Mouse (Mus musculus): Measurements from ENCODE around the gene Olfr1158. TPM values are rescaled to one million over a fixed set of nuclear protein-coding genes. Genes with fewer than 3 reads are reported as not detected.
"Not testable (repeated sequence)": the region's sequence is repeated elsewhere in the genome, so short reads cannot be mapped to it uniquely, and the experiment has no call there.

Olfr1158 gene
- not detected in 2 replicates for total RNA-seq (2014; rRNA removed)
- polyA plus RNA-seq (2015; fragmentation: Nextera tagmentation; extraction: Ambion mirVana) = not detected in 2 replicates

DNA sequence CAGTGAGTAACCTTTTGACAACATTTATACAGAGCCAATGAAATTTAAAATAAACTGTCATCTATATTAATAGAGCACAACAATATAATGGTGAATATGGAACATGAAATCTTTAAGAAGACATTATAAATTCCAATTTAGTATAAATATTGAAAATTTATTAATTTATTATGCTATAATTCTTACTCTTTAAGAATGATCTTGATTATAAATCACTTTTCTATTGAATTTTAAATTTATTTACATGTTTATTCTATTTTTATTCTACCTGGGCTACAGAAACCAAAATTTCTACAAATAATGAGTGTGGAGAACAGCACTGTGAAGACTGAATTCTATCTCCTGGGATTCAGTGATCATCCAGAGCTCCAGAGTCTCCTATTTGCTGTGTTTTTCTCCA lies at the start of gene Olfr1158:
Olfr1158 (plus strand) TSS at position 301 of the 400 bp plus-strand sequence.
- ATAC-seq (ENCODE audit: low FRiP score) (no peak), DNase-seq (ENCODE audit: low spot score) (no peak)
- no peaks in the 10 kb centered on the region for H3K9me3 ChIP-seq (ENCODE audit: low read length)
- no peak for TF ChIP-seq CTCF (IDR thresholded peaks at IDR 0.05)
- H3K27me3 ChIP-seq (ENCODE audit: insufficient read depth, low read length) = no peaks in the 10 kb centered on the region
- H3K36me3 ChIP-seq (ENCODE audit: insufficient read depth, low read length) = no peaks in the 10 kb centered on the region
- H3K4me1 ChIP-seq (ENCODE audit: insufficient read depth, low read length) = no peaks in the 10 kb centered on the region
- no peak within 1 kb of the TSS for H3K27ac ChIP-seq (ENCODE audit: low read depth, low read length)
- no peak within 1 kb of the TSS for H3K4me2 ChIP-seq (ENCODE audit: low read depth, low read length, poor library complexity, severe bottlenecking)
- H3K9ac ChIP-seq (replicated peaks; ENCODE audit: low read length, poor library complexity, severe bottlenecking) = no peak within 1 kb of the TSS
- H3K4me3 ChIP-seq (ENCODE audit: low read depth, low read length) = no peak within 1 kb of the TSS

- DNase-seq (ENCODE audit: low spot score) = no peak
- WGBS = 84% methylated on average over 1 of the region's 1 CpGs
- ATAC-seq (ENCODE audit: low FRiP score) = no peak
- Histone ChIP-seq H3K9ac (replicated peaks; ENCODE audit: low read length, poor library complexity, severe bottlenecking) (no peak within 1 kb of the TSS), H3K27me3 (ENCODE audit: insufficient read depth, low read length) (no peaks in the 10 kb centered on the region), H3K36me3 (ENCODE audit: insufficient read depth, low read length) (no peaks in the 10 kb centered on the region), H3K4me2 (ENCODE audit: low read depth, low read length, poor library complexity, severe bottlenecking) (no peak within 1 kb of the TSS), H3K4me1 (ENCODE audit: insufficient read depth, low read length) (no peaks in the 10 kb centered on the region), H3K9me3 (ENCODE audit: low read length) (no peaks in the 10 kb centered on the region), H3K4me3 (ENCODE audit: low read depth, low read length) (no peak within 1 kb of the TSS), H3K27ac (ENCODE audit: low read depth, low read length) (no peak within 1 kb of the TSS)
- TF ChIP-seq CTCF (IDR thresholded peaks at IDR 0.05) = no peak
Observed at GRCm38 (mm10) chr2:87945037-87945436, 44.9 kb upstream of the Olfr1158 start, which contains the start of gene Olfr1155. Gene Olfr1155 (minus strand): TSS chr2:87945137.

DNA sequence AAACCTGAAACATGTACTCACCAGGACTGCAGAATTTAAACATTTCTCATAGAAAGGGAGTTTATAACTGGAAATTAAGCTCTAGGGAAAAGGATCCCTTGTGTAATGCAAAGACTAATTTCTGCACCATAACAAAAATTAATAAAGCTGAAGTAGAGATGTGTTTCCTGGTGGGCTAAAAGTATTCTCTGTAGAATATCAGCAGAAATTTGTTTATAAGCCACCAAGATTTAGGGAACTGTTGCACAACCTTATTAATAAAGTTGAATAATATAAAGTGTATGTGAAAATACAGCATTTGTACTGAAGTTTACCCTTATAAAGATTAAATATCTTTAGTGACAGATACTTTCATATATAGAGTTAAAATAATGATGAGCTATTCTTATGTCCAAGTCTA lies 36.9 kb upstream of the Olfr1158 start, which contains the start of gene Olfr1156:
Olfr1156 (minus strand) TSS at position 101 of the 400 bp plus-strand sequence.
- H3K4me1 ChIP-seq (ENCODE audit: insufficient read depth, low read length) = no peaks in the 10 kb centered on the region
- H3K9ac ChIP-seq (replicated peaks; ENCODE audit: low read length, poor library complexity, severe bottlenecking) = no peak within 1 kb of the TSS
- no peaks in the 10 kb centered on the region for H3K36me3 ChIP-seq (ENCODE audit: insufficient read depth, low read length)
- no peaks in the 10 kb centered on the region for H3K27me3 ChIP-seq (ENCODE audit: insufficient read depth, low read length)
- H3K9me3 ChIP-seq (ENCODE audit: low read length) = no peaks in the 10 kb centered on the region
- ATAC-seq (ENCODE audit: low FRiP score) (no peak), DNase-seq (ENCODE audit: low spot score) (no peak)
- TF ChIP-seq CTCF (IDR thresholded peaks at IDR 0.05) = no peak
- H3K27ac ChIP-seq (ENCODE audit: low read depth, low read length) = no peak within 1 kb of the TSS
- no peak within 1 kb of the TSS for H3K4me2 ChIP-seq (ENCODE audit: low read depth, low read length, poor library complexity, severe bottlenecking)
- H3K4me3 ChIP-seq (ENCODE audit: low read depth, low read length) = no peak within 1 kb of the TSS

DNA sequence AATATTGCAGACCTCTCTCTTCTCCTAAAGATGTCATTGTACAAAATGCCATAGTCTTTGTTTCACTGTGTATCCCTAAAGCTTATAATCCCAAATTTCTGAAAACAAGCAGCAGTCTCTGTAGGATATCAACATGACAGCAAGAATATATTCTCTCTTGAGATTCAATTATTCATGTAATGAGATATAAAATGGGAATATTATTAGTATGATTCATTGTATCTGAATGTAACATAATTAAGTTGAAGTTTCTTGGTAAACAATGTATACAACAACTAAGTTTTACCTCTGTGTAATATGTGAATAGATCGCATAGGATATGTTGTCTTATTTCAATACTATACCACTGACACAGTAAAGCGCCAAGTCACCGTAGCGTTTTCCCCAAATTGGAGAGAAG lies 21.7 kb upstream of the Olfr1158 start, which contains the start of gene Olfr1157:
Olfr1157 (minus strand) TSS at position 101 of the 400 bp plus-strand sequence.
- ATAC-seq (ENCODE audit: low FRiP score) (no peak), DNase-seq (ENCODE audit: low spot score) (no peak)
- no peak within 1 kb of the TSS for H3K27ac ChIP-seq (ENCODE audit: low read depth, low read length)
- WGBS = 99% methylated on average over 4 of the region's 4 CpGs
- no peak within 1 kb of the TSS for H3K4me3 ChIP-seq (ENCODE audit: low read depth, low read length)
- H3K36me3 ChIP-seq (ENCODE audit: insufficient read depth, low read length) = no peaks in the 10 kb centered on the region
- H3K4me2 ChIP-seq (ENCODE audit: low read depth, low read length, poor library complexity, severe bottlenecking) = no peak within 1 kb of the TSS
- no peaks in the 10 kb centered on the region for H3K9me3 ChIP-seq (ENCODE audit: low read length)
- no peak for TF ChIP-seq CTCF (IDR thresholded peaks at IDR 0.05)
- H3K27me3 ChIP-seq (ENCODE audit: insufficient read depth, low read length) = no peaks in the 10 kb centered on the region
- H3K4me1 ChIP-seq (ENCODE audit: insufficient read depth, low read length) = no peaks in the 10 kb centered on the region
- H3K9ac ChIP-seq (replicated peaks; ENCODE audit: low read length, poor library complexity, severe bottlenecking) = no peak within 1 kb of the TSS

- WGBS = 77% methylated on average over 3 of the region's 3 CpGs
Observed at GRCm38 (mm10) chr2:87974563-87974962, 15.3 kb upstream of the Olfr1158 start, which contains the start of gene Olfr74. Gene Olfr74 (minus strand): TSS chr2:87974663.

GRCm38 (mm10) chr2:88007515-88008318 lies 17.8 kb downstream of the Olfr1158 start, which contains the start of gene Olfr1160:
Gene Olfr1160 (minus strand): TSS chr2:88008268.
- Histone ChIP-seq H3K27ac (ENCODE audit: low read depth, low read length) (no peak within 1 kb of the TSS), H3K9ac (replicated peaks; ENCODE audit: low read length, poor library complexity, severe bottlenecking) (no peak within 1 kb of the TSS), H3K27me3 (ENCODE audit: insufficient read depth, low read length) (no peaks in the 10 kb centered on the region), H3K4me3 (ENCODE audit: low read depth, low read length) (no peak within 1 kb of the TSS), H3K9me3 (ENCODE audit: low read length) (no peaks in the 10 kb centered on the region), H3K36me3 (ENCODE audit: insufficient read depth, low read length) (no peaks in the 10 kb centered on the region), H3K4me2 (ENCODE audit: low read depth, low read length, poor library complexity, severe bottlenecking) (no peak within 1 kb of the TSS), H3K4me1 (ENCODE audit: insufficient read depth, low read length) (no peaks in the 10 kb centered on the region)
- TF ChIP-seq CTCF (IDR thresholded peaks at IDR 0.05) = no peak
- DNase-seq (ENCODE audit: low spot score) (no peak), ATAC-seq (ENCODE audit: low FRiP score) (no peak)

More at GRCm38 (mm10) chr2:87974563-87974962, 15.3 kb upstream of the Olfr1158 start, which contains the start of gene Olfr74:
- Histone ChIP-seq H3K4me3 (ENCODE audit: low read depth, low read length) (no peak within 1 kb of the TSS), H3K4me1 (ENCODE audit: insufficient read depth, low read length) (no peaks in the 10 kb centered on the region), H3K9ac (replicated peaks; ENCODE audit: low read length, poor library complexity, severe bottlenecking) (no peak within 1 kb of the TSS), H3K9me3 (ENCODE audit: low read length) (no peaks in the 10 kb centered on the region), H3K27me3 (ENCODE audit: insufficient read depth, low read length) (no peaks in the 10 kb centered on the region), H3K27ac (ENCODE audit: low read depth, low read length) (no peak within 1 kb of the TSS), H3K36me3 (ENCODE audit: insufficient read depth, low read length) (no peaks in the 10 kb centered on the region), H3K4me2 (ENCODE audit: low read depth, low read length, poor library complexity, severe bottlenecking) (no peak within 1 kb of the TSS)
- ATAC-seq (ENCODE audit: low FRiP score) (no peak), DNase-seq (ENCODE audit: low spot score) (no peak)
- TF ChIP-seq CTCF (IDR thresholded peaks at IDR 0.05) = no peak

DNA sequence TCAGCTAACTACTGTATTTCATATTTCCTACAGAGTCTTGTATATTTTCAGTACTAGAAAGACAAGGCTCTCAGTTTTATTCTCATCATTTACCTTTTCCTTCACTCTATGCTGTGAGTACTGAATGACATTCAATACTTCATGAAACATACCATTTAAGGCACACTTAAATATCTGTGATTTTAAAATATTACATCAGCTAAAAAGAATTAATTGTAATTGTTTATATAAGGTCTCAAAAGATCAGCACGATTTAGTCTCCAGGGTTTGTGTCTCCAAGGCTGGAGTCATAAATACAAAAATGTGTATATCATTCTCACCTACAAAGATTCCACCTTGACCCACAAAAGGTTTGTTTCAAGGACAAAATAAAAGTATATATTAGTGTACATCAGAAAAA lies 32.6 kb downstream of the Olfr1158 start, which contains the start of gene Olfr1161:
Olfr1161 (plus strand) TSS at position 301 of the 400 bp plus-strand sequence.
- not testable (repeated sequence) for H3K27ac ChIP-seq (ENCODE audit: low read depth, low read length); H3K4me3 ChIP-seq (ENCODE audit: low read depth, low read length)
- WGBS = 87% methylated on average over 1 of the region's 1 CpGs

More for the DNA sequence above, 32.6 kb downstream of the Olfr1158 start, which contains the start of gene Olfr1161:
- H3K36me3 ChIP-seq (ENCODE audit: insufficient read depth, low read length); H3K9me3 ChIP-seq (ENCODE audit: low read length); DNase-seq (ENCODE audit: low spot score); H3K27me3 ChIP-seq (ENCODE audit: insufficient read depth, low read length); ATAC-seq (ENCODE audit: low FRiP score); H3K4me1 ChIP-seq (ENCODE audit: insufficient read depth, low read length); H3K9ac ChIP-seq (replicated peaks; ENCODE audit: low read length, poor library complexity, severe bottlenecking); H3K4me2 ChIP-seq (ENCODE audit: low read depth, low read length, poor library complexity, severe bottlenecking): not testable (repeated sequence)
